Mouse (Mus musculus) small intestine, adult 2 months (tissue): ENCODE results near the gene Naa25. TPM values are rescaled to one million over a fixed set of nuclear protein-coding genes. Genes with fewer than 3 reads are reported as not detected.

Source experiments
- H3K27ac ChIP-seq: fragments of 200-500 bp; 2 replicates; pipeline ENCODE4 v1.5.1; 2012; ENCODE audit warnings: low read depth, low read length, control low read depth, inconsistent platforms; ENCODE audit not compliant: insufficient read depth
- H3K27me3 ChIP-seq: fragments of 200-500 bp; 2 replicates; pipeline ENCODE4 v1.6.1; 2012; ENCODE audit warnings: mild to moderate bottlenecking, moderate library complexity, low read length, inconsistent platforms; ENCODE audit not compliant: control insufficient read depth, insufficient read depth
- H3K36me3 ChIP-seq: fragments of 200-500 bp; 2 replicates; pipeline ENCODE4 v1.6.1; 2012; ENCODE audit warnings: mild to moderate bottlenecking, low read length, control low read depth, inconsistent platforms; ENCODE audit not compliant: control insufficient read depth, insufficient read depth
- H3K4me1 ChIP-seq: fragments of 200-500 bp; 2 replicates; pipeline ENCODE4 v1.6.1; 2012; ENCODE audit warnings: low read length, inconsistent platforms, mixed read lengths; ENCODE audit not compliant: control insufficient read depth, insufficient read depth, insufficient read length
- H3K4me3 ChIP-seq: fragments of 200-500 bp; 2 replicates; pipeline ENCODE4 v1.5.1; 2012; ENCODE audit warnings: low read depth, mild to moderate bottlenecking, control low read depth, inconsistent platforms, low read length, moderate library complexity
- CTCF ChIP-seq: fragments of 200-500 bp; IDR thresholded peaks from 2 replicates; pipeline ENCODE4 v1.5.1; 2012; ENCODE audit warnings: low read depth, mild to moderate bottlenecking, control low read depth, inconsistent platforms, low read length, moderate library complexity, mixed read lengths; ENCODE audit not compliant: insufficient replicate concordance, insufficient read length; ENCODE audit errors: extremely low read depth
- POLR2A ChIP-seq: fragments of 200-500 bp; IDR thresholded peaks from 2 replicates; pipeline ENCODE4 v1.6.1; 2012; ENCODE audit warnings: low read depth, mild to moderate bottlenecking, control low read depth, inconsistent platforms, low read length, moderate library complexity
- WGBS: fragments of 180-500 bp; shearing (Covaris S2); methylation state at CpG from one replicate; pipeline ENCODE4 v1.1.7; 2018; 5-methylcytosine and 5-hydroxymethylcytosine counted together
- polyA plus RNA-seq: library from polyadenylated mRNA; depleted of rRNA; stranded (reverse); fragments of >200 nt; gene quantifications from 2 replicates; pipeline ENCODE4 v1.2.3, GENCODE M21; 2012; rRNA removed

Naa25 gene
- polyA plus RNA-seq = 1.7 and 3.2 TPM in 2 replicates

- Histone ChIP-seq H3K27me3 (no peaks in the 10 kb centered on the region), H3K4me1 (peaks cover 16% of the 10 kb centered on the region; the same call in 1 of the 2 replicates), H3K36me3 (no peaks in the 10 kb centered on the region), H3K27ac (peak within 1 kb of the TSS; percentile 69), H3K4me3 (peak within 1 kb of the TSS; percentile 92)
- 5% methylated on average over 53 of the region's 53 CpGs for WGBS
- peak; percentile 3; the same call in 1 of the 2 replicates for TF ChIP-seq CTCF
- peak; percentile 68; the same call in 1 of the 2 replicates for TF ChIP-seq POLR2A
Measured at GRCm38 (mm10) chr5:121397187-121398145, at the start of gene Naa25. Gene Naa25, plus strand, starts transcription at chr5:121397936.

GRCm38 (mm10) chr5:121359229-121359628 lies 38.5 kb upstream of the Naa25 start:
- peaks cover 79% of the 10 kb centered on the region for H3K36me3 ChIP-seq
- WGBS = 40% methylated on average over 9 of the region's 9 CpGs
- no peaks in the 10 kb centered on the region for H3K27me3 ChIP-seq
- H3K4me3 ChIP-seq = no peak overlapping the region
- TF ChIP-seq CTCF (no peak), POLR2A (no peak)
- H3K4me1 ChIP-seq = peaks cover 3% of the 10 kb centered on the region
- no peak overlapping the region for H3K27ac ChIP-seq

- 89% methylated on average over 5 of the region's 5 CpGs for WGBS
- no peak for TF ChIP-seq CTCF
- Histone ChIP-seq H3K27ac (no peak overlapping the region), H3K36me3 (peaks cover 76% of the 10 kb centered on the region), H3K4me3 (no peak overlapping the region), H3K27me3 (no peaks in the 10 kb centered on the region), H3K4me1 (peaks cover 3% of the 10 kb centered on the region)
Measured at GRCm38 (mm10) chr5:121361696-121362095, 36.0 kb upstream of the Naa25 start.

- TF ChIP-seq POLR2A (no peak), CTCF (no peak)
- WGBS = 83% methylated on average over 7 of the region's 7 CpGs
- Histone ChIP-seq H3K36me3 (peaks cover 78% of the 10 kb centered on the region), H3K27ac (no peak overlapping the region), H3K4me1 (peaks cover 3% of the 10 kb centered on the region), H3K27me3 (no peaks in the 10 kb centered on the region), H3K4me3 (no peak overlapping the region)
Measured at GRCm38 (mm10) chr5:121363441-121363840, 34.3 kb upstream of the Naa25 start.

GRCm38 (mm10) chr5:121366449-121367225 lies 31.1 kb upstream of the Naa25 start:
- Histone ChIP-seq H3K36me3 (peaks cover 75% of the 10 kb centered on the region), H3K4me1 (no peaks in the 10 kb centered on the region), H3K4me3 (no peak overlapping the region), H3K27me3 (no peaks in the 10 kb centered on the region), H3K27ac (no peak overlapping the region)
- TF ChIP-seq CTCF = no peak
- no peak for TF ChIP-seq POLR2A
- 79% methylated on average over 16 of the region's 16 CpGs for WGBS

- WGBS = 85% methylated on average over 4 of the region's 4 CpGs
- H3K4me3 ChIP-seq = no peak overlapping the region
Measured at GRCm38 (mm10) chr5:121367255-121367654, 30.5 kb upstream of the Naa25 start.

More at GRCm38 (mm10) chr5:121367255-121367654, 30.5 kb upstream of the Naa25 start:
- Histone ChIP-seq H3K27ac (no peak overlapping the region), H3K4me1 (no peaks in the 10 kb centered on the region), H3K36me3 (peaks cover 77% of the 10 kb centered on the region), H3K27me3 (no peaks in the 10 kb centered on the region)
- TF ChIP-seq CTCF (no peak), POLR2A (no peak)
